ENCODE assay signal across 19 mouse cellular contexts in the genomic region with DNA sequence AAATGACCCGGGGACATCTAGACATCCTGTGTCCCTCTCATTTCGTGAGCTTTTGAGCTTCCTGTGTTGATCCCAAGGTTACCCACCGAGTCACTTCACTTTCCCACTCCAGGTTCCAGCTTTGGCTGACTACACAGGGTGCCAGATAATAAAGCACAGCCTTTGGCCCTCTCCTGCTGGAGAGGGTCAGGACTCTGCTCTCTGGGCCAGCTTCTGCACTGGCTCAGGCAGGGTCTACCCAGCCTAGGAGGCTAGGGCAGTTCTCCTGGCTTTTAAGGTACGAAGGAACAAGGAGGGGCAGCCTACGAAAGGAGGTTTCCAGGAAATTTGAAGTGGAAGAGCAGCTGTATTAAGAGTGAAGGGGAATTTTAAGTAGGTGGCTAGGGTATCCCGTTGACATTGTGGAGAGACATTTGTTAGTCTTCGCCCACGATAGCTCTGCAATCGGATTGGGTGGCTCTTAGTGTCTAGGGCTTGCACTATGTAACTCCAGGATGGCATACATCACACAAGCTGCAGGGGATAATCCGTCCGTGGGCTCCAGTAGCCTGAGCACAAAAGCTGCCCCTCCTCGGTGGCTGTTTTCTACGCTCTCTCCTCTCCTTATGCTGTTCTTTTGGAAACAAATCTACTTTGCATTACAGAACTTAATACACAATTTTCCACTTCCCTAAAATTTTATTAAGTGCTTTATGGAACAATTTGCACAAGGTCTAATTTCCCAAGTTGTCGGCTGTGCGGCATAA.
A peak's percentile ranks its signal among the peaks of the same experiment; 100 is the strongest.
DNase-seq lines count a peak whose midpoint lies in the region; ATAC-seq and TF ChIP-seq lines count a peak whose summit lies in the region.
"Had no signal": no experiment of that assay in that cellular context is flagged by ENCODE, and none has a peak within 500 bp of the region (broad histone marks: within the 10 kb centered on the region; RNA-seq: fewer than 3 reads in every experiment).

No protein-coding gene starts in this region.

- H3K4me1 ChIP-seq in heart, embryonic 11.5 days (ENCODE audit: control insufficient read depth, insufficient read depth, low read length), result no peaks in the 10 kb centered on the region
- no peaks in the 10 kb centered on the region for H3K4me1 ChIP-seq in heart, postnatal 0 days (ENCODE audit: control insufficient read depth, insufficient read depth)
- no peaks in the 10 kb centered on the region for H3K4me1 ChIP-seq in neural tube, embryonic 11.5 days (ENCODE audit: control insufficient read depth, insufficient read depth, low read length)
- H3K4me1 ChIP-seq: embryonic facial prominence, embryonic 13.5 days; forebrain, embryonic 12.5 days had no signal

- TF ChIP-seq CTCF in heart, postnatal 0 days (IDR thresholded peaks at IDR 0.05; ENCODE audit: low read depth), result no peak

- H3K36me3 ChIP-seq in heart, embryonic 11.5 days (ENCODE audit: control insufficient read depth, insufficient read depth, low read length), result no peaks in the 10 kb centered on the region
- H3K36me3 ChIP-seq in heart, postnatal 0 days (replicated peaks; ENCODE audit: control insufficient read depth, insufficient read depth, low read length), result no peaks in the 10 kb centered on the region
- H3K36me3 ChIP-seq in neural tube, embryonic 11.5 days (ENCODE audit: control insufficient read depth, insufficient read depth, low read length), result no peaks in the 10 kb centered on the region
- H3K36me3 ChIP-seq: embryonic facial prominence, embryonic 13.5 days; forebrain, embryonic 12.5 days; hindbrain, embryonic 12.5 days had no signal

- ATAC-seq in heart, embryonic 11.5 days (replicated peaks; ENCODE audit: insufficient number of reproducible peaks, low FRiP score, low TSS enrichment), result no peak
- ATAC-seq in heart, postnatal 0 days (ENCODE audit: insufficient read depth, low read depth), result peak; percentile 36; the same call in 1 of the 2 replicates
- no peak for ATAC-seq in neural tube, embryonic 11.5 days (ENCODE audit: insufficient read depth, low FRiP score, low TSS enrichment)
- no peak for ATAC-seq in cerebellum, adult (ENCODE audit: insufficient number of reproducible peaks, low FRiP score, low TSS enrichment)
- ATAC-seq: forebrain, embryonic 16.5 days; hindbrain, postnatal 0 days had no signal

- H3K27me3 ChIP-seq in heart, embryonic 11.5 days (ENCODE audit: control insufficient read depth, insufficient read depth, low read length), result peaks cover 5% of the 10 kb centered on the region; the same call in 1 of the 2 replicates
- no peaks in the 10 kb centered on the region for H3K27me3 ChIP-seq in heart, postnatal 0 days (ENCODE audit: control insufficient read depth, insufficient read depth, low read length)
- H3K27me3 ChIP-seq in neural tube, embryonic 11.5 days (ENCODE audit: control insufficient read depth, insufficient read depth, low read length), result no peaks in the 10 kb centered on the region
- H3K27me3 ChIP-seq: embryonic facial prominence, embryonic 13.5 days; forebrain, embryonic 12.5 days; hindbrain, embryonic 12.5 days had no signal

- WGBS in heart, embryonic 11.5 days (ENCODE audit: insufficient replicate concordance), result 54% methylated on average over 15 of the region's 15 CpGs
- 50% methylated on average over 15 of the region's 15 CpGs for WGBS in heart, postnatal 0 days
- WGBS in neural tube, embryonic 11.5 days, result 76% methylated on average over 15 of the region's 15 CpGs

- no peak overlapping the region for H3K4me3 ChIP-seq in heart, embryonic 11.5 days (ENCODE audit: low read depth, low read length)
- H3K4me3 ChIP-seq in heart, postnatal 0 days (ENCODE audit: low read depth, low read length), result no peak overlapping the region
- H3K4me3 ChIP-seq in neural tube, embryonic 11.5 days (ENCODE audit: low read depth, low read length), result no peak overlapping the region
- H3K4me3 ChIP-seq: embryonic facial prominence, embryonic 13.5 days; forebrain, embryonic 12.5 days; heart, adult 2 months; hindbrain, embryonic 12.5 days had no signal

- no peak for DNase-seq in heart, postnatal 36 days
- no peak for DNase-seq in heart, postnatal 0 days (ENCODE audit: low spot score)
- DNase-seq in heart, postnatal 4 days, result no peak
- no peak for DNase-seq in neural tube, embryonic 11.5 days (ENCODE audit: low spot score)
- no peak for DNase-seq in neural tube, embryonic 10.5 days (ENCODE audit: extremely low spot score, low spot score)
- no peak for DNase-seq in retina, embryonic 14.5 days (ENCODE audit: low spot score)
- DNase-seq: adrenal gland, postnatal 14 days; cerebellum, adult 18-20 months; cerebellum, adult 9-11 months; cerebellum, postnatal 36 days; gastrocnemius, postnatal 10 days; heart, adult 2 months had no signal

- H3K9me3 ChIP-seq in heart, embryonic 11.5 days (replicated peaks; ENCODE audit: control insufficient read depth, low read length), result no peaks in the 10 kb centered on the region
- no peaks in the 10 kb centered on the region for H3K9me3 ChIP-seq in heart, postnatal 0 days (replicated peaks; ENCODE audit: control insufficient read depth, low read length)
- H3K9me3 ChIP-seq in neural tube, embryonic 11.5 days (ENCODE audit: control insufficient read depth, low read length), result no peaks in the 10 kb centered on the region
- H3K9me3 ChIP-seq: embryonic facial prominence, embryonic 13.5 days; forebrain, embryonic 12.5 days; hindbrain, embryonic 12.5 days had no signal

- H3K9ac ChIP-seq in heart, embryonic 11.5 days (ENCODE audit: low read depth, low read length), result no peak overlapping the region
- H3K9ac ChIP-seq in heart, postnatal 0 days (replicated peaks; ENCODE audit: low read depth, low read length), result no peak overlapping the region
- no peak overlapping the region for H3K9ac ChIP-seq in neural tube, embryonic 11.5 days (ENCODE audit: low read length)
- H3K9ac ChIP-seq: embryonic facial prominence, embryonic 13.5 days; forebrain, embryonic 12.5 days; hindbrain, embryonic 12.5 days had no signal

- intact Hi-C loops in heart, postnatal 36 days (cut with DNase I), result no loop called here

- TF ChIP-seq EP300 in heart, postnatal 0 days (IDR thresholded peaks at IDR 0.05; ENCODE audit: low read depth), result no peak

- H3K27ac ChIP-seq in heart, embryonic 11.5 days (ENCODE audit: low read depth, low read length), result no peak overlapping the region
- no peak overlapping the region for H3K27ac ChIP-seq in heart, postnatal 0 days (ENCODE audit: low read depth)
- peak overlapping the region; percentile 23; the same call in 1 of the 2 replicates for H3K27ac ChIP-seq in neural tube, embryonic 11.5 days (ENCODE audit: low read depth, low read length)
- H3K27ac ChIP-seq: embryonic facial prominence, embryonic 13.5 days; forebrain, embryonic 12.5 days; heart, adult 2 months; hindbrain, embryonic 12.5 days; hindbrain, postnatal 0 days had no signal

- H3K4me2 ChIP-seq in heart, embryonic 11.5 days, result peak overlapping the region; percentile 2; the same call in 1 of the 2 replicates
- H3K4me2 ChIP-seq in heart, postnatal 0 days (ENCODE audit: low read depth, low read length), result no peak overlapping the region
- no peak overlapping the region for H3K4me2 ChIP-seq in neural tube, embryonic 11.5 days (ENCODE audit: low read depth)
- H3K4me2 ChIP-seq: embryonic facial prominence, embryonic 13.5 days; forebrain, embryonic 12.5 days; hindbrain, embryonic 12.5 days had no signal
